Mouse (Mus musculus): ENCODE results near the gene Camta1. TPM values are rescaled to one million over a fixed set of nuclear protein-coding genes. Genes with fewer than 3 reads are reported as not detected.
A peak's percentile ranks its signal among the peaks of the same experiment; 100 is the strongest.

Gene Camta1
- total RNA-seq, 2 experiments from 2014 or later, result 152 to 172 TPM

DNA sequence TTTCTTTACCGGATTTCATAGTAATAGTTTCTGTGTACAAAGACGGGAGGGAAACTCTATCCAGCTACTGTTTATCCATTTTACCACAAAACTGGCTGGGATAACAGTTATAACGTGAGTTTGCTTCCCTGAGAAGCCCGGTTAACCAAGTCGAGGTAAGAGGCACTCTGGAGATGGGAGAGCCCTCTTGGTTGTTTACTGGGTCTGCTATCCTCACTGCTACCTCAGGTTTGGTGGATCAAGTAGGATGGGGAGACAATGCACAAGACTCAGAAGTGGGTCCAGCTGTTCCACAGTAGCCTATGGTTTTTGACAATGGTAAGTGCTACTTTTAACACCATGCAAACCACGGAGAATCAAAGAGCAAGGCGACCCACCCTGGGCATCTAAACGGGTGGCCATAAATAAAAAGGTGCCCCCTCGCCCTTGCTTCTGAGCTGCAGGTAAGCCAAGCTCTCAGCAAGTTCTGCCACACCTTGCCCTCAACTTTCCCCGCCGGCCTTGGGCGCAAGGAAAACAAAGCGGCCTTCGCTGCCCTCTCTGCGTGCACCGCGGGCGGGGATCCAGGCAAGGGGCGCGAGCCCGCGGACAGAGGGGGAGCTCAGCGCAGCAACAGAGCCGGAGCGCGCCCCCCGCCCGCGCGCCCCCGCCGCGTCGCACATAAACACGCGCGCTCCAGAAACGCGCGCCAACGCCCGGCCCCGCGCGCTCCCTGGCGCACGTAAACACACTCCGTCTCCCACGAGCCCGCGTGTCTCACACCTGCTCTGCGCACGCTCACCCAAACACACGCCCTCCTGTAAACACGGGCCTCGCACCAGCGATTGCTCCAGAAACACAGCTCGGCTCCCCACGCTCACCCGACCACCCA lies 754.3 kb downstream of the Camta1 start:
- peak; percentile 49 for DNase-seq

DNA sequence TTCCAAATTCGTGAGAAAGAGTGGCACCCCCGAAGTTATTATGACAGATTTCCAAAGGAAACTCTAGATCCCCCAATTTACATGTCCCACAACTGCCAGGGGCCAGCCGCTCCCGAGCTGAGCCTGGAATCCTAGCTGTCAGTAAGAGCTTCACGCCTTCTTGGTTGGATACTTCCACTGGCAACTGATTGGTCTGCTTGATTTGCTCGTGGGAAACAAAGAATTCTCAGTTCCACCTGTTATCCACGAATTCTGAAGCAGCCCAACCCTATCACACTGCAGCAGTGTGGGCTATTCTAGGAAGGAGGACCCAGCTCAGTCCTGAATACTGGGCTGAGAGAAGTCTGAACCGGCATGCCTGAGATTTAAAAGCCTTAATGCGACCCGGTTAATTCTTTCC lies 755.2 kb downstream of the Camta1 start:
- no peak for DNase-seq

DNA sequence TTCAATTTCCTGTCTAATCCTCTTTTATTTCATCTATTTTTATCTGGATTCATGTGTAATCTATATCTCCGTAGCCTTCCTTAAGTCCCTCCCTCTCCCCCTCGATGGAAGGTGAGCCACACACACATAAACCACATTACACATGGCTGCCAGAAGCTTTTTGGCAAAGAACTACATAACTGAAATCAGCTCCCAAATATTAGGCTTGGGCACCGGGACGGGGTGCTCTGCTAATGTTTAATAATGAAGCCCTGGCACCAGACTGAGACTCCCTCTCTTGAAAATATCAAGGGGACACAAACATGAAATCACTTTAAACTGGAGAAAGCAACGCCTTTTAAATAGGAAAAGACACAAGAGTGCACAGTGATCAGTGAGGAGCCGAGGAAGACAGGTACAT lies 755.8 kb downstream of the Camta1 start:
- no peak for DNase-seq

DNA sequence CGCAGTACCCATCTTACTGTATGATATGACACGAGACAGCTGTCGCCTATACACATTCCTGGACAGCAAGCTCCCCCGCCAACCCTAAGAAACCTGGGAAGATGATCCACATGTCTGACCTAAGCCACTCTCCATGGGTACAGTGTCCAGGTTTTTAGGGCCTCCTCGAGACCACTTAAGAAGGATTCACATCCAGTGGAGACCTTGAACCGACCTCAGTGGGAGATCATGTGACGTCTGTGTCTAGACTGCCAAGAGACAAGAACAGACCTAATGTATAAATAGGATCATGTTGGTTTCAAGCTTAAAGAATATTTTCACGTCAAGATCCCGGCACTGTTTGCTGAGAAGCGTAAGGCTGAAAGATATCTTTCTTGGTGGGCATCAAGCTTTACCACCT lies 757.5 kb downstream of the Camta1 start:
- DNase-seq, result peak; percentile 35

DNA sequence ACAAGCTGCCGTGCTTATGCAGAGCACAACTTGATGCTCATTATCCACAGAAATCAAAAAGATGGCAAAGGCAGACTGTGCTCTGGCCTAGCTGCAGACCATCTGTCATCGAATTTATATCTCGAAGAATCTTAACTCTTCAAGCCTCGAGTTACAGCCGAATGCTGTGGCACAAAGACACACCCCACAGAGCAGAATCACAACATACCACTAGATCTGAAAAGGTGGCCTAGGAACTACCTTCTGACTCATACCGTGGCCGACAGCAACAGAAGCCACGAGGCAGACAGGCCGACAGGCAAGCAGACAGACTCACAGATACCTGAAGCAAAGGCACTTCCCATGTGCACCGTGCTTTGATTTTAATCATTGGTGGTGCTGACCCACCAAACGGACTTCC lies 758.0 kb downstream of the Camta1 start:
- no peak for DNase-seq

DNA sequence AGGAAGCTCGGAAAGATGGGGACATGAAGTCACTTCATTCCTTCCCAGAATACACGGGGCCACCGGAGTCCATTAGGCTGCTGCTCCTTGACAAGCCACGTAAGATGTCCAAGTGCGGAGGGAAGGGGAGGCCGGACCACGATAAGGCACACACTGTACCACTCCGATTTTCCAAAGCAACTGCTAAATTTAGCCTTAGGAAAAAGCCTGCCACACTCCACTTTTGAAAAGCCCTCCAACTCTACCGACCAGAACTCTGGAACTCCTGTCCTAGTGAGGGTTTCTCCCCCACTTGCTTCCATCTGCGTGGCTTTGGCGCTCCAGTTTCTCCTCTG lies 764.6 kb downstream of the Camta1 start:
- DNase-seq, result no peak

DNA sequence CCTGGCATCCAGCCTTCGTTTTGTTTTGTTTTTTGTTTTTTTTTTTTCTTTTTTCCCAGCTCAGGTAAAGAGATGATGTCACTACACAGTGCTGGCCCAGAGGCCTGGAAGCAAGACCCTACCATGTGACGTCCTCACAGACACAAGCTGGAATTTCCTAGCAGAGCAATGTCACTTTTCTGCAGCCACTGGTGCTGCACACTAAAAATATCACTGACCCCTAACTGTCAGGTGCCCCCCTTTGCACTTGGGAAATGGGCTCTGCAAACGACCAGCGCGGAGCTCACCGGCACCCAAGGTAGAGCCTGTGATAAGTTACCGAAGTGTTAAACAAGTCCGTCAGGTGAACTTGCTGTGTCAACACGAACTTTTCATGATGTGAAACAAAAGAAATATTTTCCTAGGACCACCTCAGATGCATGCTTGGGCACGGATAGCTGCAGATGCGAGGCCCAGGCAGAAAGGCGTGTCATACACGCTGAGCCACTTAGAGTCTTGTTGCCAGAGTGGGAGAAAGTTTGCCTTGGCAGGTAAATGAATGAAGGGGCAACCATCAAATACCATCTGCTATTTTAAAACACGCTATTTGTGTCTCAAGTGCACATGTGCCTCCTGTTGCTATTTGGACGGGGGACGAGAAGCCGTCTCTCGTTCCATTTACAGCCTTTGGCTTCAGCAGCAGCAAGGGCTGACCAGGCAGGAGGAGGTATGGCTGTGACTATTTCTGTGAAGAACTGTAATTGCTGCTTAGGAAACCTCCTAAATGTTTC lies 765.2 kb downstream of the Camta1 start:
- peak; percentile 46 for DNase-seq

DNA sequence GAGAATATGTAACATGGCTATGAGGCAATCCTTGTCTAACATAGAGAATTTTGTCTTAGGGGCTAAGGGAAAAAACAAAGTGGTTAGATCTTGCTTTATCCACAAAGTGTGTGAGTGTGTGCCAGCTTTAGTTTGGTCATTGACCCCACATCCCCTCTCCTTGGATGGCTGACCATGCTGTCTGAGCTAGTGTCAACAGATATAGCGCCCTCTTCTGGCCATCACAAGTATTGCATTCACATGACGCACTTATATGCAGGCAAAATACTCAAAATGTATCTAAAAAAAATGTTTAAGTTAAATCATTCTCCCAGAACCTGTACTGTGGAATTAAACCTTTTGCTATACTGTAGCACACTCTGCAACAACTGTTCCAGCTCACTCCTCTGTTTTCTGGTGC lies 766.5 kb downstream of the Camta1 start:
- DNase-seq, result peak; percentile 73

DNA sequence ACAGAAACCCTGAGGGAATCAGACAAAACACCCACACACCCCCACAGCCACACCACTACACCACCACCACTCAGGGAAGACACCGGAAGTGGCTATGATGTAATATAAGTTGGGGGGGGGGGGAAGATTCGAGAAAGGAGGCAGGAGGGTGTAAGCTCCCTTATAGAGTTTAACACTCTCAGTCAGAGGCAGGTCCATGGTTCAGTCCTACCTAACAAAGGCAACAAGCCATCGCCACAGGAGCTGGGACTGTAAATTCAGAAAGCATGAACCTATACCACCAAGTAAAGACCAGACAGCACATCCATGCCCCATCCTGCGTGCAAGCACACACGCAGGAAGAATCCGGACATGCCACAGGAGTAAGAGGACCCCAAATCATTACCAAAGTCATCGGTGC lies 772.4 kb downstream of the Camta1 start, which contains the start of gene Gm13090:
Gene Gm13090, plus strand, starts transcription at position 301 of the 400 bp plus-strand sequence.
- DNase-seq, result no peak

DNA sequence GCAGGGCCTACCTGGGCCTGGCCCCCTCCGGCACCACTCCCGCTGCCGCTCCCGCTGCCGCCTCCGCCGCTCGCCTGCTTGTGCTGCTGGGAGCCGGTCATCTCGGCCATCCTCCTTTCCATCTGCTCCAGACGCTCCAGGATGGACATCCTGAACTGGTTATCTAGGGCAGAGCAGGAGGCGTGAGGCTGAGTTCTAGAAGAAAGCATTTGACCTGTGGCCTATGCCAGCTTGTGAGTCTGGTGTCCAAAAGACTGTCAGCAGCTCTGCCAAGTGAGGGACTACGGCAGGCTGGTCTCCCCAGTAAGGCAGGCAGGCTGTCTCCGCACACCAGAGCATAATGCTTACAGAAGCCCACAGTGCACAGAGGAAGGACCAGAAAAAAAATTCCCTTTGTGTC lies 772.9 kb downstream of the Camta1 start:
- no peak for DNase-seq

DNA sequence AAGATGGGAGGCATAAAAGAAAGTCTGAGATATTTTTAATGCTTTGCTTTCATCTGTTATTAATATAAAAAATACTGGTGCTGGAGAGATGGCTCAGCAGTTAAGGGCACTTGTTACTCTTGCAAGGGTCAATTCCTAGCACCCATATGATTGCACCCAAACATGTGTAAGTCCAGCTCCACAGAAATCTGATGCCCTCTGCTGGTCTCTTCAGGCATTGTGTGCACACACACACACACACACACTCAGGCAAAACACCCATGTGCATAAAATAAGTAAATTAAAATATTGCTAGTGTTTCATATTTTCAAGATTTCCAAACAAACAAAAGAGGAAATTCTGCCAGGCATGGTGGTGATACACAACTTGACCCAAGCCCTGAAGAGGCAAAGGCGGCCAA lies 774.3 kb downstream of the Camta1 start:
- no peak for DNase-seq

DNA sequence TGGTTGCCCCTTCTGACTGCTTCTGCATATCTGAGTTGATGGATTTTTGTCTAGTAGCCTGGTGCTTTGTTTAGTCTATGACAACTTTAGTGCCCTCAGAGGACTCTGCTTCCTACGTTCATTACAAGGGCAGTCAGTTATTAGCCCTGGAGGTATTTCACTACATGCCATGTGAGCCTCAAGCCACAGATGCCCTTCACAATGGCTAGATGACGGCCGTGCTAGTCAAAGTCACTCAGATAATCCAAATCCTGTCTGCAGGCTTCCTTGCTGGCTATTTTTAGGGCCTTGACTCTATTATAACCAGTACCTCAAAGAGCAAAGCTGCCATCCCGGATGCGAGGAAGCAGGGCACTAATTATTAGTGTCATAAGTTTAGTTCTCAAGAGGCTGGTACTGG lies 778.6 kb downstream of the Camta1 start:
- peak; percentile 48 for DNase-seq

DNA sequence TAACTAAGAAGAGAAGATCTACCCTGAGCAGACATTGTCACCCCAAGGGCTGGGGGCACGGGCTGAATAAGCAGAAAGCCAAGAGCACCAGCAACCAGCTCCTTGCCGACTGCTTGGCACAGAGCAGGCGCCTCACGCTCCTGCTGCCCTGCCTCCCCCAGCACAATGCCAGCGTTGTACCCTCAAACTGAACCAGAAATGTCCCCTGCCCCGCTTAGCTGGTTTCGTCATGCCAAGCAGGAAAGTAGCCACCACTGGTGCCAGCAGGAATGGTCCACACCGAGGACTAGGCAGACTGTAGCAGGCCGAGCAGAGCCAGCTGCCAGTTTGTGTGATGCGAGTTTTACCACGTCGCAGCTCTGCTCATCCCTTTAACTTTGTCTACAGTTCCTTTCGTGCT lies 779.7 kb downstream of the Camta1 start:
- no peak for DNase-seq

DNA sequence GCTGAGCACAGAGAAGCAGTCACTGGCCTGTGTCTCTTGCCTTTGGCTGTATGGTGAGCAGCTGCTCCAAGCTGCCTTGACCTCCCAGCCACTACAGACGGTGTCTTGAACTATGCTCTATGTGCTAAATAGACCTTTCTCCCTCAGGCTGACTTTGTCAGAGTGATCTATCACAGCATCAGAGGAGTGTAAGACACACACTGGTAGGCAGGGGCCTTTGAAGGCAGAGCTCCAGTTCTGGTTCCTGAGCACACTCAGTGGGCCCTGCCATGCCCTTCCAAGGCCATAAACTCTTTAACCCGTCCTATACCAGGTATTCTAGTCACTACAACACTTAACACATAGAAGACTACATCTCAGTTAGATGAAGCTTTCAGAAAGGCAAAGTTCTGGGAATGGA lies 780.3 kb downstream of the Camta1 start:
- no peak for DNase-seq

DNA sequence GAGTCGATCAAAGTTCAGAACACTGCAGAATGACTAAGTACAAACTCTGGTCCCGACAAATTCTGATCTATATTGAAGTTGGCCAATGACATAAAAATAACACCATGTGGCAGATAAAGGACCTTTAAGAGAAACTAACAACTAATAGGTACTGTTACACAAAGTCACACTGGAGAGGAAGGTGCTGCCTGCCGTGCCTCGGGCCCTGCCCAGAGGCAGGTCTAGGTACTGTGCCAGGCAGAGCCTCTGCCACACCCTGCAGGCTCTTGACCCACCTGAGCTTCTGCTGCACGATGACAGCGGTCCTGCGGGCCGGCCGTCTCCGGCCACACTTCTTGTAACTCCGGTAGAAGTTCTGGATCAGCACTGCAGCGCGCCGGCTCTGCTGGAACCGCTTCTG lies 786.9 kb downstream of the Camta1 start:
- no peak for DNase-seq

DNA sequence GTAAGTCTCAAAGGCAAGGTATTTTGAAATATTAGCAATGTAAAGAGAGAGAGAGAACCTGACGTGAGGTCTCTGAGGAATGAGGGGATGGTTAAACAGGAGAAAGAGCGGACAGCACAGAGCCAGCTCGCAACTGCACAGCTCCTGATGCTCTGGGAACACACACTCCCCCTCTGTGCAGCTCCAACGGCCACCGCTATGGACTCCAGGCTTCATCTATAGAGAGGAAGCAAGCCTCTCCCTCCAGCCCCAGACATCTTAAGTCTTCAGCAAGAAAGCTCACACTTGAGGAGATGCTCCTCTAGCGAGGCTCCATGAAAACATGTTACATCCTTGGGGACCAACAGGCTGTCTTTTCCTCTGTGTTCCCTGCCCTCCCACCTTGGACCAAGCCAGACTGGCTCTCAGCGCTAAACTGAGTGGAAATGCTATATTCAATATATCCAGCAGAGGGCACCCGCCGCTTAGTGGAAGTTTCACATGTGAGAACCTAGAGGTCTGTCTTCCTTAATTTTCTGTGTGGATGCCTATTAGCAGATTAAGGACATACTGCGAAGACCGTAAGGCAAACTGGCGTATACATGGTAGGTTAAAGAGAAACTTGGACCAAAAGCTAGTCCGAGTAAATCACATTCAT lies 788.5 kb downstream of the Camta1 start:
- DNase-seq, result peak; percentile 89

DNA sequence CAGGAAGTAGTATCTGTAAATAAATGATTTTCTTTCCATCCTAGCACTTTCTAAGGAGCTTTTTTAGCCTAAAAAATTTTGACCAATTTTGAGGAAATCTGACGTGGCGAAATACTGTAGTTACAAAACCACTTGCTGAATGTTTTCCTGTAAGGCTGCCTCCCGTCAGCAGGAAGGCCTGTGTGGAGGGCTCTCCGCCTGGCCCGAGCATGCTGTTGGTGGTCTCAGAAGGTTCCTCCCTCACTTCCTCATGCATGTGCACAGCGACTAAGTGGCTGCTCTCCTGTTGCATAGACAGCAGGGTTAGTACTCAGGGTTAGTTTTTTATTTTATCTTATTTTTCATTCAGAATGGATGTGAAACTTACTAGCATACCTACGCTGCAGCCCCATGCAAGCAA lies 790.7 kb downstream of the Camta1 start:
- no peak for DNase-seq

DNA sequence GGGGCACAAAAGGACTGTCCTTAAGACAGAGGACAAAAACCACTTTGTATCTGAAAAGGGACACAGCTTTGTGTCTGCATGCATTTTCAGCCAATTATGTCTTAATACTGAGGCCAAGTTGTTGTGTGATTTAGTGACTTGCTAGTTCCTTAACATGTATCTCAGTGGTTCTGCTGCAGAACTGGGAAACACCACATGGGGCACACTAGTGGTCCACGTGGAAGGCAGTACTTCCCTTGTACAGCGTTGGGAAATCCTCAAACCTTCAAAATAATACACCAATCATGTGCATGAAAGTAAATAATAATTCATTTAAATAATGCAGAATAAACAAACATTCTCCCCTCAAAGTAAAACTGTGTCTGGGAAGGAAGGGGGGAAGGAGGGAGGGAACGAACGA lies 792.9 kb downstream of the Camta1 start:
- no peak for DNase-seq

DNA sequence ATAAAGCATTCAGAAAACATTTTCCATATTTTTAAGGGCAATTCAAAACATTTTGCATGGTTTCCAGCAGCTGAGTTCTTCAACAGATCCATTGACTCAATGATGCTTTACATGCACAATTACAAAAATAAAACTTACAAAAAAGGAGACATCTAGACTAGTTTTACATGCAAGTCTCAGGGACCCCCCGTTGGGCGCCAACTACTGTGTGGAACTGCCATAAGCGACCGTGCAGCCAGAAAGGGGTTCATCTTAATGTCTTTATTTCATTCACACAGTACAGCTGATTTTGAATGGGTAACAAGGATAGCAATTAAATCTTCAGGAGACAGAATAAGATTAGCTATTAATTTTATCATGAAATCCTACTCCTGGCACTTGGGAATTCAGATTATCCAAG lies 802.1 kb downstream of the Camta1 start:
- no peak for DNase-seq

DNA sequence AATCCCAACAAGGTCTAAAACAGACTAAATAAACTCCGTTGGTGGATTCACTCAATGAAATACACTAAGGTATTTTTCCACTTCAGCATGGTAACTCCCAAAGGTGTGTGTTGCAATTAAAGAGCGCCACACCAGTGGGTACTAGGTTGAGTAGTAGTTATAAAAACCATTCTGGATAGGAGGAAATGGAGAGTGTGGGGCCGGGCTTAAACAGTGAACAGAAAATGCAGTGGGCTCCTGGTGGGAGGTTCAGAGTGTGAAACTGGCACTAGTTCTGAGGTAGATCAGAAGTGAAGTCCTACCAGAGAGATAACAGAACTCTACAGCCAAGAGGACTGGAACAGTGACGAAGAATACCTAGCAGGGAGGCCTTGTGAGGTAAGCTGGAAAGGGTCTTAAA lies 803.0 kb downstream of the Camta1 start:
- DNase-seq, result no peak

DNA sequence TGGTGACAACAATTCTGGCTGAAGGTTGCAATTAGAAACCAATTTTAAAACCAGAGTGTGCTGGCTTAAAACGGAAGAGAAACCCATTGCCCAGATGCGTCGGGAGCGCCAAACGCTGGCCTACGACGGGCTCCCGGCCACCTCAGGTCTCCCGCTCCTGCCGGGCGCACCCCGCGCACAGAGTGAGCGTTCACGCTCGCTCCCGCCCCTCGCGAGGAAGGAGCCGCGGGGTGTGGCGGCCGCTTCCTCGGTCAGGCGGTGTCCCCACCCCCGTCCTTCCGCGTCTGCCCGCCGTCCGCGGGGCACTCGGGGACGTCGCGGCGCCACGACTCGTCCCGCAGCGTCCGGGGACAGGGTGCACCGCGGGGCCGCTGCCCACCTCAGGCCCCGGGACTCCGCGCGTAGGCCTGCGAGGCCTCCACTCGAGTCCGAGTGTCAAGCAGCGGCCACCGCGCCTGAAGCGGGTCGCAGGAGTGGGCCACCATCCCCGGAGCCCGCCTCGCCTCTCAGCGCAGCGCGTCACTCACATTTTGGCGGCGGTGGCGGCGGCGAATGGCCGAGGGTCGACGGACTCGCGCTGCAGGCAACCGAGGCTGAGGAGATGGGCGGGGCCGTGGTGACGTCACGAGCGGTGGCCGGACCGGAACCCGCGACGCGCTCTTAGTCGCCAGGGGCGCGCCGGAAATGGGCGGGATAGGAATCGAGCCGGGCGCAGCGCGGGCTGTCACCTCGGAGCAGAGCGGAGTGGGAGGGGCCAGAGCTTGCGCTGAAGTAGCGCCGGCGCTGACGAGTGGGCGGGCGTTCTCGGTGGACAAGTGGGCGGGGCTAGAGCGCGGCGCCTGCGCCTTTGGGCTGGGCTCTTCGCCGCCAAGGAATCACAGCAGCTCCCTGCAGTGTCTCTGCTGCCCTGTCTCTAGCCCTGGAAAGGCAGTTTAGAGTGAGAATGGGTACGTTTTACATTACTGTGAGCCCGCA lies 804.0 kb downstream of the Camta1 start, which contains the start of gene Vamp3:
Gene Vamp3, minus strand, starts transcription at position 617 of the 975 bp plus-strand sequence.
- DNase-seq, result peak; percentile 99

DNA sequence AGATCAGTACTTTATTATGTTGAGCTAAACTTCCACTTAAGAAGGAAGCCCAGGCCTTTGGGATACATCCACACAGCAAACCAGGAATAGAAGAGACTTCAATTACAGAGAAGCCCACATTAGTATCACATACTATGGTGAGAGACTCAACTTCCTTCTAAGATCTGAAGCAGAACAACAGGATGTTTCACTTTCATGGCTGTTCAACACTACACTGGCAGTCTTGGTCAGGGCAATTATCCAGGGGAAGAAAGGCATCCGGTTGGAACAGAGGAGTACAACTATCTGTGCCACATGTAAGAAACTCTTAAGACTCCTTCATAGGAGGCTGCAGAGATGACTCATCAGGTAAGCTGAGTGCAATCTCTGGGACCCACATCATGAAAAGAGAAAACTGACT lies 810.5 kb downstream of the Camta1 start:
- no peak for DNase-seq
